Mouse (Mus musculus) T-helper 1 cell (primary cell): ENCODE measurements around the gene Cdk5rap3.

Experiments
- in situ Hi-C: fragments of 300-600 bp; cut with MboI, MseI; formaldehyde crosslinking; loops from one replicate; pipeline ENCODE4 v1.15.1; 2025; ENCODE audit warnings: high pct_unique_total_duplicates

Gene Cdk5rap3

DNA sequence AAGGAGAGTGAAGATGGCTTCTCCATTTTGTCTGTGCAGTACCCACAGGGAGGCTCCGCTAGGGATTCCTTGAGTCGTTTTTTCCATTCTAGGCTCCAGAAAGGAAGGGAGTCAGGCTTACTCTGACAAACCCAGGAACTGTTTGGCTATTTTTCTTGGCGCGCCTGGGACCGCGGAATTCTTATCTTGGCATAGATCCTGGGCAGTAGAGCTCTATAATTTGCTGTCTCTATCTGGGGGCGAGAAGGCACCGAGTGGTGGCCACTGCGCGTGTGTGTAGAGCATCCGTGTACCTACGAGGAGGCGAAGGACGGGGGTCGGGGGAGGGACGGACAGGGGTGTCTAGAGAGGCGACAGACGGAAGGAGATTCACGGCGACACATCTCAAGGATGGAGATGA is 54.9 kb downstream of the Cdk5rap3 start:
- in situ Hi-C loops = loop anchor here (5.0 kb wide), 3 partner anchors 51 to 574 kb away; partner anchors contain the start of gene Hoxb7

DNA sequence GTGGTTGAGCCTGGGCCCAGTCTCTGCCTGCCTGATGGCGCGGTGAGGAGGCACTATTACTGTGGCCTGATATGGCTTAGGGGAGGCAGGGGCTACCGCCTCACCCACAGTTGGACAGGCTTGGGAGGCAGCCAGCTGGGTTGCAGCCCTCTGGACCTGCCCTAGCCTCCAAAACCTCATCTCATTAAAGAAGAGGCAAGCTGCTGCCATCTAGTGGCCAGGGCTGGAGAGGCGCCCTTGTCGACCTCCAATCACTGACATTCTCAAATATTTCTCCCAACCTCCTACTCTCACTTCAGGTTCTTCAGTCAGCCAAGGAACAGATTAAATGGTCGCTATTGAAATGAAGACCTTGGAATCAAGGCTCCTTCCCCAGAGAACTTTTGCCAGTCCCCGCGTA is 55.7 kb downstream of the Cdk5rap3 start:
- in situ Hi-C loops = loop anchor here (5.0 kb wide), 3 partner anchors 52 to 573 kb away; partner anchors contain the start of gene Hoxb7

DNA sequence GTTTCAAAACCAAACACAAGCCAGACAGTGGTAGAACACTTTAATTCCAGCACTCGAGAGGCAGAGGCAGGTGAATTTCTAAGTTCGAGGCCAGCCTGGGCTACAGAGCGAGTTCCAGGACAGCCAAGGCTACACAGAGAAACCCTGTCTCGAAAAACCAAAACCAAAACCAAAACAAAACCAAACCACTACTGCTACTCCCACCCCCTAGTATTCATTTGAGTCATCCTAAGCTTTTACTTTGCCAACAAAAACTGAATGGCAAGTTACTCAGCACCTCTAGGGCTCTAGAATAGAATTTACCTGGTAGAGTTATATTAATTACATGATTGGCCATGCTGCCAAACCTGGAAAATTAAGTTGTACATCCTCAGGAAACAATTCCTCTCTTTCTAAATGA is 56.7 kb downstream of the Cdk5rap3 start:
- in situ Hi-C loops = loop anchor here (5.0 kb wide), 3 partner anchors 53 to 572 kb away; partner anchors contain the start of gene Hoxb7

DNA sequence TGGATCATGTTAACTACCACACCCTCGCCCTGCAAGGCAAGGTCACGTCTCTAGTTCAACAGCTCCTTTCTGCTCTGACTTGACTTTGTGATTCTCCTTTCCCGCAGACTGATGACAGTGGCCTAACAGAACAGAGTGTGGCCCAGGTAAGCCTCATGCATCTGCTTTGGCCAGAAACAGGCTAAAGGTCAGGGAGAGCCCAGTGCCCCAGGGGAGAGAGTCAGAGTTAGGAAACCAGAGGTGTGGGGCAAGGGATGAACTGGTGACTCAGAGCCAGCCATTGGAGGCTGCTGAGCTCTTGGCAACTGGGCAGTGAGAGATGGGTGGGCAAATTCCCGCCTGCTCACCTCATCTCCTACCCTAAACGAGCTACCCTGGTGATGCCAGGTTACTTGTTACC is 58.9 kb downstream of the Cdk5rap3 start:
- in situ Hi-C loops = no loop called here
